Mouse (Mus musculus) bone marrow, adult 2 months (tissue): ENCODE data around the gene Mrps6.

Experiments
- CTCF ChIP-seq: fragments of 200-500 bp; IDR thresholded peaks from 2 replicates; pipeline ENCODE4 v1.5.1; 2011; ENCODE audit warnings: low read length, control low read depth; ENCODE audit not compliant: control insufficient read depth, insufficient read depth
- POLR2A ChIP-seq: fragments of 200-500 bp; IDR thresholded peaks from 2 replicates; pipeline ENCODE4 v1.6.1; 2011; ENCODE audit warnings: low read depth, mild to moderate bottlenecking, control low read depth, low read length, borderline replicate concordance; ENCODE audit not compliant: control insufficient read depth

GRCm38 (mm10) chr16:92100111-92100510 is 42.0 kb downstream of the Mrps6 start:
- TF ChIP-seq POLR2A = no peak
- TF ChIP-seq CTCF = no peak
